Mouse (Mus musculus) midbrain, embryonic 16.5 days (tissue): ENCODE data around the gene Chl1. TPM values are rescaled to one million over a fixed set of nuclear protein-coding genes. Genes with fewer than 3 reads are reported as not detected.

Experiments used
- ATAC-seq: fragments of 200-750 bp; cut with Nextera tagmentation; 2 replicates; pipeline ENCODE4 v1.8.0; 2017; ENCODE audit warnings: moderate TSS enrichment
- H3K27ac ChIP-seq: fragments of 300-500 bp; sonication (generic); 2 replicates; pipeline ENCODE4 v1.5.1; 2014; ENCODE audit warnings: mild to moderate bottlenecking, low read length, mixed read lengths
- H3K27me3 ChIP-seq: fragments of 300-500 bp; sonication (generic); 2 replicates; pipeline ENCODE4 v1.6.1; 2014; ENCODE audit warnings: low read depth, low read length, mixed read lengths; ENCODE audit not compliant: control insufficient read depth, insufficient read depth
- H3K36me3 ChIP-seq: fragments of 300-500 bp; sonication (generic); 2 replicates; pipeline ENCODE4 v1.6.1; 2014; ENCODE audit warnings: mild to moderate bottlenecking, low read length, moderate library complexity, mixed read lengths; ENCODE audit not compliant: control insufficient read depth, insufficient read depth
- H3K4me1 ChIP-seq: fragments of 300-500 bp; sonication (generic); 2 replicates; pipeline ENCODE4 v1.6.1; 2014; ENCODE audit warnings: mild to moderate bottlenecking, low read length, mixed read lengths; ENCODE audit not compliant: control insufficient read depth, insufficient read depth
- H3K4me2 ChIP-seq: fragments of 300-500 bp; sonication (generic); 2 replicates; pipeline ENCODE4 v1.6.1; 2014; ENCODE audit warnings: mild to moderate bottlenecking, low read length, mixed read lengths
- H3K4me3 ChIP-seq: fragments of 300-500 bp; sonication (generic); 2 replicates; pipeline ENCODE4 v1.5.1; 2014; ENCODE audit warnings: low read depth, mild to moderate bottlenecking, low read length, moderate library complexity, mixed read lengths
- H3K9ac ChIP-seq: fragments of 300-500 bp; sonication (generic); 2 replicates; pipeline ENCODE4 v1.6.1; 2014; ENCODE audit warnings: low read depth, low read length, mixed read lengths
- H3K9me3 ChIP-seq: fragments of 300-500 bp; sonication (generic); replicated peaks from 2 replicates; pipeline ENCODE4 v1.6.1; 2014; ENCODE audit warnings: mild to moderate bottlenecking, low read length, mixed read lengths; ENCODE audit not compliant: control insufficient read depth, poor library complexity, severe bottlenecking
- WGBS: fragments of 180-500 bp; shearing (Covaris S2); extraction: QIAGEN DNeasy Blood & Tissue Kit; methylation state at CpG from one replicate; pipeline ENCODE4 v1.1.7; 2014; 5-methylcytosine and 5-hydroxymethylcytosine counted together
- polyA plus RNA-seq: library from polyadenylated mRNA; unstranded; fragments of >200 nt; fragmentation: Nextera tagmentation; extraction: Ambion mirVana; gene quantifications from 2 replicates; pipeline ENCODE4 v1.2.1, GENCODE M21; 2015

Chl1 gene
- polyA plus RNA-seq, 1 experiment from 2014 or later: 202 TPM

GRCm38 (mm10) chr6:103699895-103700294, 189.5 kb downstream of the Chl1 start:
- Histone ChIP-seq H3K4me2 (no peak overlapping the region), H3K4me3 (no peak overlapping the region), H3K36me3 (no peaks in the 10 kb centered on the region; the same call in 1 of the 2 replicates), H3K9me3 (no peaks in the 10 kb centered on the region), H3K27me3 (no peaks in the 10 kb centered on the region), H3K27ac (no peak overlapping the region), H3K4me1 (no peaks in the 10 kb centered on the region), H3K9ac (no peak overlapping the region)
- 88% methylated on average over 1 of the region's 1 CpGs for WGBS
- no peak for ATAC-seq

GRCm38 (mm10) chr6:103700336-103700735, 189.9 kb downstream of the Chl1 start:
- H3K4me3 ChIP-seq: no peak overlapping the region
- H3K4me2 ChIP-seq: no peak overlapping the region
- H3K27ac ChIP-seq: no peak overlapping the region
- ATAC-seq: no peak
- no peaks in the 10 kb centered on the region for H3K4me1 ChIP-seq
- H3K36me3 ChIP-seq: no peaks in the 10 kb centered on the region; the same call in 1 of the 2 replicates
- H3K9ac ChIP-seq: no peak overlapping the region
- H3K9me3 ChIP-seq: no peaks in the 10 kb centered on the region
- 84% methylated on average over 7 of the region's 7 CpGs for WGBS
- no peaks in the 10 kb centered on the region for H3K27me3 ChIP-seq

- Histone ChIP-seq H3K4me1 (no peaks in the 10 kb centered on the region), H3K27ac (no peak overlapping the region), H3K9me3 (no peaks in the 10 kb centered on the region), H3K27me3 (no peaks in the 10 kb centered on the region), H3K36me3 (peaks cover 18% of the 10 kb centered on the region), H3K4me3 (no peak overlapping the region), H3K4me2 (no peak overlapping the region), H3K9ac (no peak overlapping the region)
- 78% methylated on average over 3 of the region's 3 CpGs for WGBS
- no peak for ATAC-seq
These were observed 196.0 kb downstream of the Chl1 start for GRCm38 (mm10) chr6:103706366-103706765.

GRCm38 (mm10) chr6:103739291-103739690, 228.9 kb downstream of the Chl1 start:
- H3K4me2 ChIP-seq: no peak overlapping the region
- no peak for ATAC-seq
- H3K4me3 ChIP-seq: no peak overlapping the region
- no peaks in the 10 kb centered on the region for H3K27me3 ChIP-seq
- no peaks in the 10 kb centered on the region for H3K9me3 ChIP-seq
- H3K9ac ChIP-seq: no peak overlapping the region
- no peaks in the 10 kb centered on the region for H3K4me1 ChIP-seq
- H3K27ac ChIP-seq: no peak overlapping the region
- no peaks in the 10 kb centered on the region for H3K36me3 ChIP-seq

GRCm38 (mm10) chr6:103742784-103743183, 232.4 kb downstream of the Chl1 start:
- Histone ChIP-seq H3K4me1 (no peaks in the 10 kb centered on the region), H3K27me3 (no peaks in the 10 kb centered on the region), H3K4me2 (no peak overlapping the region), H3K9ac (no peak overlapping the region), H3K4me3 (no peak overlapping the region), H3K27ac (no peak overlapping the region), H3K36me3 (no peaks in the 10 kb centered on the region), H3K9me3 (no peaks in the 10 kb centered on the region)
- ATAC-seq: peak; percentile 75; the same call in 1 of the 2 replicates
- WGBS: 50% methylated on average over 3 of the region's 3 CpGs

- no peaks in the 10 kb centered on the region for H3K9me3 ChIP-seq
- H3K27me3 ChIP-seq: no peaks in the 10 kb centered on the region
- H3K27ac ChIP-seq: no peak overlapping the region
- H3K4me2 ChIP-seq: no peak overlapping the region
- WGBS: 34% methylated on average over 4 of the region's 4 CpGs
- no peaks in the 10 kb centered on the region for H3K36me3 ChIP-seq
- 0 out of 2 replicates have a peak, but pooled peaks cover 3% of the 10 kb centered on the region for H3K4me1 ChIP-seq
- no peak overlapping the region for H3K9ac ChIP-seq
- ATAC-seq: no peak
- no peak overlapping the region for H3K4me3 ChIP-seq
These were observed 235.7 kb downstream of the Chl1 start for GRCm38 (mm10) chr6:103746103-103746502.

- no peak overlapping the region for H3K9ac ChIP-seq
- no peaks in the 10 kb centered on the region for H3K9me3 ChIP-seq
- 0 out of 2 replicates have a peak, but pooled peaks have one; percentile 70 for ATAC-seq
- no peak overlapping the region for H3K4me3 ChIP-seq
- no peaks in the 10 kb centered on the region for H3K36me3 ChIP-seq
- 0 out of 2 replicates have a peak, but pooled peaks cover 3% of the 10 kb centered on the region for H3K4me1 ChIP-seq
- peak overlapping the region; percentile 35 for H3K4me2 ChIP-seq
- no peak overlapping the region for H3K27ac ChIP-seq
- no peaks in the 10 kb centered on the region for H3K27me3 ChIP-seq
- WGBS: 20% methylated on average over 16 of the region's 16 CpGs
These were observed 238.9 kb downstream of the Chl1 start for GRCm38 (mm10) chr6:103749122-103749773.

- WGBS: 69% methylated on average over 4 of the region's 4 CpGs
- Histone ChIP-seq H3K9ac (no peak overlapping the region), H3K4me3 (no peak overlapping the region), H3K4me1 (0 out of 2 replicates have a peak, but pooled peaks cover 3% of the 10 kb centered on the region), H3K36me3 (no peaks in the 10 kb centered on the region), H3K9me3 (no peaks in the 10 kb centered on the region), H3K27me3 (no peaks in the 10 kb centered on the region), H3K4me2 (no peak overlapping the region), H3K27ac (no peak overlapping the region)
- ATAC-seq: no peak
These were observed 243.5 kb downstream of the Chl1 start for GRCm38 (mm10) chr6:103753891-103754290.

GRCm38 (mm10) chr6:103766830-103767229, 256.4 kb downstream of the Chl1 start:
- H3K9me3 ChIP-seq: peaks cover 3% of the 10 kb centered on the region; the same call in 1 of the 2 replicates
- no peaks in the 10 kb centered on the region for H3K4me1 ChIP-seq
- H3K9ac ChIP-seq: no peak overlapping the region
- no peaks in the 10 kb centered on the region for H3K36me3 ChIP-seq
- H3K27me3 ChIP-seq: no peaks in the 10 kb centered on the region
- ATAC-seq: no peak
- no peak overlapping the region for H3K4me3 ChIP-seq
- H3K27ac ChIP-seq: no peak overlapping the region
- no peak overlapping the region for H3K4me2 ChIP-seq
- WGBS: 84% methylated on average over 3 of the region's 3 CpGs
